Mouse (Mus musculus): ENCODE measurements at regions not wholly inside any gene's neighbourhood (a gene's known extent, or its start where the extent isn't known, plus 50 kb on each side); places are given as distances from the start of the nearest gene placed in this dataset.

DNA sequence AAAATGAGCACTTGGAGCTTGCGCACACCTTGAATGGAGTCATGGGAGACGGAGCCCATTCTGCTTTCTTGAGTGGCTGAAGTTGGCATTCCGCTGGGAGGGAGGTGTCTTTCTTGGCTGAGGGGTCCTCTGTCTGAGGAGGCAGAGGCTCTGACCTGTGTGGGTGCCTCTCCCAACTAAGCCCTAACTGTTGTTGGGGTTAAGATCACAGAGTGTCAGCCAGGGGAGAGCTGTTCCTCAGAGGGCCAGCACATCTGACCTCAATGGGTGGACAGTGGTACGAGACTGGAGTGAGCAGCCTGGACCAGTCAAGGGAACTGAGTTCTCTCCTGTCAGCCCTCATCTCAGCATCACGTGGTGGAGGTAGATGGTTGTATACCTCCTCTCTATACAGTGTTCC, 134.7 kb upstream of the Hdac4 start:
- Histone ChIP-seq H3K4me3 (ENCODE audit: low read depth, low read length) (no peak overlapping the region), H3K27me3 (replicated peaks; ENCODE audit: control insufficient read depth, insufficient read depth, low read length) (no peaks in the 10 kb centered on the region), H3K4me1 (ENCODE audit: control insufficient read depth, insufficient read depth, low read length) (no peaks in the 10 kb centered on the region), H3K9ac (ENCODE audit: low read length) (no peak overlapping the region), H3K36me3 (ENCODE audit: control insufficient read depth, insufficient read depth, low read length) (no peaks in the 10 kb centered on the region), H3K27ac (ENCODE audit: low read depth, low read length) (no peak overlapping the region), H3K9me3 (replicated peaks; ENCODE audit: control insufficient read depth, low read length) (no peaks in the 10 kb centered on the region), H3K4me2 (ENCODE audit: low read length) (no peak overlapping the region)
- DNase-seq (ENCODE audit: low spot score) (no peak), ATAC-seq (no peak)
- 82% methylated on average over 5 of the region's 5 CpGs for WGBS

DNA sequence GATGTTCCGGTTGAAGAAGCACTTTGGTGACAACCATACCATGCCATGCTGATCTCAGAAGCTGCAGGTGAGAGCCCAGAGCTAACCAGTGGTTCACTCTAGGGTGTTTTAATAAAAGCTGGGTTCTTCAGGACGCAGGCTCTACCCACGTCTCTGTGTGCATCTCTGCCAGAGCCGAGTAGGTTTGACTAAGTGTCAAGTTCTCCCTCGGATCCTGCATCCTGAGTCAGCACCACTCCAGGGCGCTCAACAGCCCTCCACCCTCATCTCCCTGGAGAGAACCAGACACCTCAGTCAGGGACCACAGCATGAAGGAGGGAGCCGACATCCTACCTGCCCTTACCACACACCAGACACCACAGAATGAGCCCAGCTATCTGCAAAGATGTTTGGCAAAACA, 134.0 kb upstream of the Hdac4 start:
- Histone ChIP-seq H3K4me3 (ENCODE audit: low read depth, low read length) (no peak overlapping the region), H3K36me3 (ENCODE audit: control insufficient read depth, insufficient read depth, low read length) (no peaks in the 10 kb centered on the region), H3K4me2 (ENCODE audit: low read length) (no peak overlapping the region), H3K9ac (ENCODE audit: low read length) (no peak overlapping the region), H3K4me1 (ENCODE audit: control insufficient read depth, insufficient read depth, low read length) (no peaks in the 10 kb centered on the region), H3K9me3 (replicated peaks; ENCODE audit: control insufficient read depth, low read length) (no peaks in the 10 kb centered on the region), H3K27ac (ENCODE audit: low read depth, low read length) (no peak overlapping the region), H3K27me3 (replicated peaks; ENCODE audit: control insufficient read depth, insufficient read depth, low read length) (no peaks in the 10 kb centered on the region)
- no peak for ATAC-seq
- 90% methylated on average over 7 of the region's 7 CpGs for WGBS
- DNase-seq (ENCODE audit: low spot score): no peak

DNA sequence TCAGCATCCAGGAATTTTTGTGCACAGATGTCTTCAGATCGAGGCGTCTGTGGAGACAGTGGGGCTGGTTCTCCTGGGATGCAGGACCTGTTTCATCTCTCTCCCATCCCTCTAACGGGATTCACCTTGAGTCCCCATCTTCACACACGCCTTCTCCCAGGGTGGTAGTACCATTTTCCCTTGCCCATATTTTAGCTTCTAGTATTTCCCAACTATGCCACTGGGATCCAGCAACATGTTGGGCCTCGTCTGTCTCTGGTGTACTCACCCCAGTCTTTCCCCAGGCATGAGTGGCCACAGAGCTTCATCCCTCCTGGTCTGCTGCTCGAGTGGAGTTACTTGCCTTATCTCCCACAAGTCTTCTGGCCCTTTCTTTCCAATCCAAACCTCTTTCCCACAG, 131.6 kb upstream of the Hdac4 start:
- Histone ChIP-seq H3K4me1 (ENCODE audit: control insufficient read depth, insufficient read depth, low read length) (no peaks in the 10 kb centered on the region), H3K36me3 (ENCODE audit: control insufficient read depth, insufficient read depth, low read length) (no peaks in the 10 kb centered on the region), H3K9me3 (replicated peaks; ENCODE audit: control insufficient read depth, low read length) (no peaks in the 10 kb centered on the region), H3K9ac (ENCODE audit: low read length) (no peak overlapping the region), H3K27ac (ENCODE audit: low read depth, low read length) (no peak overlapping the region), H3K4me3 (ENCODE audit: low read depth, low read length) (no peak overlapping the region), H3K4me2 (ENCODE audit: low read length) (no peak overlapping the region), H3K27me3 (replicated peaks; ENCODE audit: control insufficient read depth, insufficient read depth, low read length) (no peaks in the 10 kb centered on the region)
- no peak for ATAC-seq
- WGBS: 86% methylated on average over 6 of the region's 6 CpGs
- no peak for DNase-seq (ENCODE audit: low spot score)

DNA sequence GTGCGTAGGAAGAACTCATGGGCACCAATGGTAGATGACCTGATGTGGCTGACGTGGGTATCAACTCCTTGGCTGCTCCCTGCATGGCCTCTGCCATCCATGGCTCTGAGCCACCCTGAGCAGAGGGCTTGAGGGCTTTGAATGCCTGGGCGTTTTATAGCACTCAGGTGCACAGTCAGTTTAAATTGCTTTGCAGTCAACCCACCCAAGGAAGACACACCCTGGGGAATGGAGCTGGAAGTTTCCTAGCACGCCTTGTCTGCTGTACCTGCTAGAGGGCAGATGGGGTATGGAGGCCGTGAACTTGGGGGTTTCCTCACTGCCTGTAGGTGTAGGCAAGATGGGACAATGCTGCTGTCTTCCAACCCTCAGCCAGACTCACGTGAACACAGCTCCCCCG, 129.8 kb upstream of the Hdac4 start:
- H3K27me3 ChIP-seq (replicated peaks; ENCODE audit: control insufficient read depth, insufficient read depth, low read length): no peaks in the 10 kb centered on the region
- H3K27ac ChIP-seq (ENCODE audit: low read depth, low read length): no peak overlapping the region
- DNase-seq (ENCODE audit: low spot score): no peak
- ATAC-seq: no peak
- H3K9ac ChIP-seq (ENCODE audit: low read length): no peak overlapping the region
- no peaks in the 10 kb centered on the region for H3K36me3 ChIP-seq (ENCODE audit: control insufficient read depth, insufficient read depth, low read length)
- WGBS: 94% methylated on average over 7 of the region's 7 CpGs
- H3K9me3 ChIP-seq (replicated peaks; ENCODE audit: control insufficient read depth, low read length): no peaks in the 10 kb centered on the region
- H3K4me3 ChIP-seq (ENCODE audit: low read depth, low read length): no peak overlapping the region
- no peak overlapping the region for H3K4me2 ChIP-seq (ENCODE audit: low read length)
- no peaks in the 10 kb centered on the region for H3K4me1 ChIP-seq (ENCODE audit: control insufficient read depth, insufficient read depth, low read length)

DNA sequence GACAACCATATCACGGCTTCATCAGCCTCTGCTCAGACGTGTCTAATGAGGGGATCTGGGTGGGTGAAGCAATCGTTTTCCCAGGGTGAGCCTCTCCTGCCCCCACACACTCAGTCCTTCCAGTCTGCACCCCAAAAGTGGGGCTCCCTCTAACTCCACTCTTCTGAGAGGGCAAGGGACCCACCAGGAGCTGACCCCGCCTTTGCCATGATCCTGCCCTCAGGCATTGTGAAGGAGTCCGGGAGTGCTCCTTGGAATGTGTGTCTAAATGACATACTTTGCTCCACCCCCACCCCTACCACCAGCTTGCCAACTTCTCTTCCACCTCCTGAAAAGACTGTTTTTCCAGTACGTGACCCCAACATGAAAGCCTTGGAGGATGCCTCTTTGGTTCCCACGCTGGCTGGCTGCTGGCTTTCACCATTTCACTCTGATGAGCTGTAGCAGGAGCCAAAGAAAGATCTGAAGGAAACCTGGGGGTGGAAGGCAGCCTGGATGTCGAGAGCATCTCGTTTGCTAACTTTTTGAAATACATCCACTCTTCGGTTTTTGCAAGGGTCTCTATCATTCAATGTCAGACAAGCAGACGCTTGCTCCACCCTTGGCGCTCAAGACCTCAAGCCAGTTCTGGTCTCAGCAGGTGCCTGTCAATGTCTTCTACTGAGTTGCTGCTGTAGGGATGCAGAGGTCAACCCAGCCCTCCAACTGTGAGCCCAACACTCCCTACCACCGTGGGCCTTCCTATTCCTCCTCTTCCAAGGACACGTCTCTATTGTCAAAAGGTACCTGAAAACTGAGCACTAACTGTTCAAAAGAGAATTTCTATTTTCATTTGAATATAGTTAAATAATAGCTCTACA, 128.8 kb upstream of the Hdac4 start:
- 51% methylated on average over 14 of the region's 14 CpGs for WGBS
- Histone ChIP-seq H3K4me2 (ENCODE audit: low read length) (no peak overlapping the region), H3K4me3 (ENCODE audit: low read depth, low read length) (no peak overlapping the region), H3K27me3 (replicated peaks; ENCODE audit: control insufficient read depth, insufficient read depth, low read length) (no peaks in the 10 kb centered on the region), H3K9me3 (replicated peaks; ENCODE audit: control insufficient read depth, low read length) (no peaks in the 10 kb centered on the region), H3K36me3 (ENCODE audit: control insufficient read depth, insufficient read depth, low read length) (no peaks in the 10 kb centered on the region), H3K27ac (ENCODE audit: low read depth, low read length) (no peak overlapping the region), H3K9ac (ENCODE audit: low read length) (no peak overlapping the region), H3K4me1 (ENCODE audit: control insufficient read depth, insufficient read depth, low read length) (no peaks in the 10 kb centered on the region)
- ATAC-seq: no peak; the same call in 1 of the 2 replicates
- DNase-seq (ENCODE audit: low spot score): peak; percentile 21

DNA sequence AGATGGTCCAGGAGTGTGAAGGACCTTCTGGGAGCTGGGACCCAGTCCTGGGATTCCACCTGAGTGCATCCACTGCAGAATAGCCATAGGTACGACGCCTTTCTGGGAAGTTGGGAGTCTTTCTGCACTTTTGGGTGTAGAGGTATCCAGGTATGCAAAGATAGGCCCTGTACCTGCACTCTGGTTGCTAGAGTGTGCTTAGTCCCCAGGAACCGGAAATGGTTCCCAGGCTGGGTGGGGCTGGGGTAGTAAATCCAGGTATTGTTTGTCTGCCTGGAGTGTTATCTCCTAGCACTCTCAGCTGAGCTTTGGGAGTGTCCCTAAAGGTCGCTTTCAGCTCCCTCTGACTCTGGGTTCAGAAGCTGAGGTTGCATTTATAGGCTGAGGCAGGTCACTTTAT, 121.6 kb upstream of the Hdac4 start:
- 78% methylated on average over 4 of the region's 4 CpGs for WGBS
- Histone ChIP-seq H3K27me3 (replicated peaks; ENCODE audit: control insufficient read depth, insufficient read depth, low read length) (no peaks in the 10 kb centered on the region), H3K9me3 (replicated peaks; ENCODE audit: control insufficient read depth, low read length) (no peaks in the 10 kb centered on the region), H3K9ac (ENCODE audit: low read length) (no peak overlapping the region), H3K27ac (ENCODE audit: low read depth, low read length) (no peak overlapping the region), H3K4me3 (ENCODE audit: low read depth, low read length) (no peak overlapping the region), H3K4me2 (ENCODE audit: low read length) (no peak overlapping the region), H3K4me1 (ENCODE audit: control insufficient read depth, insufficient read depth, low read length) (no peaks in the 10 kb centered on the region), H3K36me3 (ENCODE audit: control insufficient read depth, insufficient read depth, low read length) (no peaks in the 10 kb centered on the region)
- DNase-seq (ENCODE audit: low spot score) (no peak), ATAC-seq (no peak)

DNA sequence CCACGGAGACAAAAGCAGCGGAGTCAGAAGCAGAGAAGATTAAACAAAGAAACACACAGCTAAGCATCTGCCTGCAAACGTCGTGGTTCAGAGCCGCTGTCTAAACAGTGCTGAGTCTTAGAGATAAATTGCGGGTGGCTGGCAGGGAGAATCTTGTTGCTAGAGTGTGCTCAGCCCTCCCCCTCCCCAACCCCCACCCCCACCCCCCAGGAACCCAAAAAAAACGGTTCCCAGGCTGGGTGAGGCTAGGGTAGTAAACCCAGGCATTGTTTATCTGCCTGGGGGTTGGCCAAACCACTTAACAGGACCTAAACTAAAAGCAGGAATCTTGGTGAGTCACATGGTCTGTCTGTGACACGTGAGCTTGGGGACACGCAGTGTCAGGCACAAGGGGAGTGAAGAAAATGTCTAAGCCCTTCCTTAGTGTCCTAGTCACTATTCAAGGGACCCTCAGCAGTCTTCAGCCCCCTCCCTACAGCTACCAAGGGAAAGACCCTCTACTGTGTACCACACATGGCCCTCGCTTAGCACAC, 120.8 kb upstream of the Hdac4 start:
- Histone ChIP-seq H3K27me3 (replicated peaks; ENCODE audit: control insufficient read depth, insufficient read depth, low read length) (no peaks in the 10 kb centered on the region), H3K9me3 (replicated peaks; ENCODE audit: control insufficient read depth, low read length) (no peaks in the 10 kb centered on the region), H3K4me1 (ENCODE audit: control insufficient read depth, insufficient read depth, low read length) (no peaks in the 10 kb centered on the region), H3K27ac (ENCODE audit: low read depth, low read length) (no peak overlapping the region), H3K36me3 (ENCODE audit: control insufficient read depth, insufficient read depth, low read length) (no peaks in the 10 kb centered on the region), H3K4me3 (ENCODE audit: low read depth, low read length) (no peak overlapping the region), H3K4me2 (ENCODE audit: low read length) (no peak overlapping the region), H3K9ac (ENCODE audit: low read length) (no peak overlapping the region)
- DNase-seq (ENCODE audit: low spot score): peak; percentile 36
- WGBS: 33% methylated on average over 10 of the region's 10 CpGs
- no peak for ATAC-seq

DNA sequence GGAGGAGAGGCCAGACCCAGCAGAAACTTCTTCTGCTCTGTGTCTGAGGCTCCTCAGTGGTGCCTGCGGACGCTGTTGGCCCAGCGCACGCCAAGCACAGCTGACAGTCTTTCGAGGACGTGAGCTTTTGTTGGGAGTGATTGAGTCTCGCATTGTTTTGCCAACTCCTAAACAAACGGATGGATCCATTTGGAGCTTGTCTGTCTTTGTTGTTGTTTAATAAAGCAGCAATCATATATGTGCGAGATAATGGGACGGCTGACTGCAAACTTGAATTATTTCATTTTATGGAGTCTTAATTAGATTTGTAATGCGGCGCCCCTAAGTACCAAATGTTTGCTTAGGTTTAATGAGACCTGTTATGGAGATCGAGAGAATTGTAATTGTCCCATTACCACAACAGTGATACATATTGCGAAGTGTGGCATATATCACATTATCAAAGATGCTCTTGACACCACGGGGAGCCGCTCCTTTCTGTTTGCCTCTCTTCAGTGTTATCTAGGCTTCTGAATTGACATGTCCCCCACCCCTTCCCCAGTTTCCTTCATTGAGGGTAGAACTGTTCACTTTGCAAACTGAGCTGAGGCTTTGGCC, 117.6 kb upstream of the Hdac4 start:
- 76% methylated on average over 16 of the region's 16 CpGs for WGBS
- no peak for DNase-seq (ENCODE audit: low spot score)
- no peaks in the 10 kb centered on the region for H3K36me3 ChIP-seq (ENCODE audit: control insufficient read depth, insufficient read depth, low read length)
- H3K4me1 ChIP-seq (ENCODE audit: control insufficient read depth, insufficient read depth, low read length): no peaks in the 10 kb centered on the region
- H3K4me2 ChIP-seq (ENCODE audit: low read length): no peak overlapping the region
- H3K9ac ChIP-seq (ENCODE audit: low read length): no peak overlapping the region
- H3K27me3 ChIP-seq (replicated peaks; ENCODE audit: control insufficient read depth, insufficient read depth, low read length): no peaks in the 10 kb centered on the region
- H3K9me3 ChIP-seq (replicated peaks; ENCODE audit: control insufficient read depth, low read length): no peaks in the 10 kb centered on the region; the same call in 1 of the 2 replicates
- H3K27ac ChIP-seq (ENCODE audit: low read depth, low read length): no peak overlapping the region
- ATAC-seq: no peak
- no peak overlapping the region for H3K4me3 ChIP-seq (ENCODE audit: low read depth, low read length)

DNA sequence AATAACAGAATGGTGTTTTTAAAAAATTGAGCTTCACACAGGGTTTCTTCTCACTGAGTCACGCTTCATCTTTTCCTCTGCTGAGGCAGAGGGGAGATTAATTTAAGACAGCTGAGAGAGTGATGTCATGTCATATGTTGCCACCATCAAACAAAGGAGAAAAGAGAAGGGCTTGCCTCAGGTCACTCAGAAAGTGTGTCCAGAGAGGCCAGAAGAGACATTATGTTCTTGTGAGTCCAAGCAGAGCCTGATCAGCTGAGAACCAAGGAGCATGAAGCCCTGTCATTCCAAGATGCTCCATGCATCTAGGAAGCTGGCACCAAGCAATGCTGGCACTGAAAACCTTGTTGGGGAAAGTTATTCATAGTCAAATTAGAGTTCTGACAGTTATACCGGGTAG, 114.4 kb upstream of the Hdac4 start:
- Histone ChIP-seq H3K27ac (ENCODE audit: low read depth, low read length) (no peak overlapping the region), H3K4me1 (ENCODE audit: control insufficient read depth, insufficient read depth, low read length) (no peaks in the 10 kb centered on the region), H3K36me3 (ENCODE audit: control insufficient read depth, insufficient read depth, low read length) (no peaks in the 10 kb centered on the region), H3K9me3 (replicated peaks; ENCODE audit: control insufficient read depth, low read length) (no peaks in the 10 kb centered on the region; the same call in 1 of the 2 replicates), H3K4me2 (ENCODE audit: low read length) (no peak overlapping the region), H3K27me3 (replicated peaks; ENCODE audit: control insufficient read depth, insufficient read depth, low read length) (no peaks in the 10 kb centered on the region), H3K4me3 (ENCODE audit: low read depth, low read length) (no peak overlapping the region), H3K9ac (ENCODE audit: low read length) (no peak overlapping the region)
- ATAC-seq (no peak), DNase-seq (ENCODE audit: low spot score) (no peak)
- WGBS: 81% methylated on average over 2 of the region's 2 CpGs
